Mouse (Mus musculus): Measurements from ENCODE around the gene 6430571L13Rik. TPM values are rescaled to one million over a fixed set of nuclear protein-coding genes. Genes with fewer than 3 reads are reported as not detected.

The 6430571L13Rik gene
- polyA plus RNA-seq, 1 experiment from 2014 or later, result 4.2 TPM

DNA sequence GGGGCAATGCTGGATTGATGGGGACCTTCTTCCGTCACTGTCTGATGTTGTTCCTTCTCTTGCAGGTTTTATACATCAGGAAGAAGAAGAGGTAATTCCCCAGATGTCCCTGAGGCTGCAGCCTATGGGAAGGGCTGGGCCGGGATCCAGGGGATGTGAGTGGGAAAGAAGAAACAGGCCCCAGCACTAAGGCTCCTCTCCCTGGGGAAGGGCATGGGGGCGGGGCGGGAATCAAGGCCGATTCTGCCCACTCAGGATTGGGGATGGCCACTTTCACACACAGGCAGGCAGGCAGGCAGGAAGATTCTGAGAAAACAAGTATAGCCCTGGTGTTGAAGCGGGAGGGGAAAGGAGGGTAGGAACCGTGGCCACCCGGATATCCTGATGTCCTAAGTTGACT is 5.7 kb downstream of the 6430571L13Rik start:
- no peak for ATAC-seq (ENCODE audit: low FRiP score, low read depth)
- Histone ChIP-seq H3K4me1 (peaks cover 2% of the 10 kb centered on the region), H3K27ac (replicated peaks) (no peak overlapping the region), H3K27me3 (peaks cover 19% of the 10 kb centered on the region), H3K4me3 (no peak overlapping the region), H3K4me2 (replicated peaks) (no peak overlapping the region), H3K9ac (replicated peaks) (no peak overlapping the region), H3K9me3 (no peaks in the 10 kb centered on the region), H3K36me3 (no peaks in the 10 kb centered on the region)
- 93% methylated on average over 8 of the region's 8 CpGs for whole genome bisulfite sequencing

GRCm38 (mm10) chr9:107347586-107348183 is 7.3 kb downstream of the 6430571L13Rik start:
- Histone ChIP-seq H3K27ac (replicated peaks) (no peak overlapping the region), H3K9ac (replicated peaks) (no peak overlapping the region), H3K4me3 (no peak overlapping the region), H3K9me3 (no peaks in the 10 kb centered on the region), H3K36me3 (no peaks in the 10 kb centered on the region), H3K4me2 (replicated peaks) (no peak overlapping the region), H3K27me3 (peaks cover 3% of the 10 kb centered on the region), H3K4me1 (no peaks in the 10 kb centered on the region)
- ATAC-seq (ENCODE audit: low FRiP score, low read depth), result no peak
- 76% methylated on average over 9 of the region's 9 CpGs for WGBS

DNA sequence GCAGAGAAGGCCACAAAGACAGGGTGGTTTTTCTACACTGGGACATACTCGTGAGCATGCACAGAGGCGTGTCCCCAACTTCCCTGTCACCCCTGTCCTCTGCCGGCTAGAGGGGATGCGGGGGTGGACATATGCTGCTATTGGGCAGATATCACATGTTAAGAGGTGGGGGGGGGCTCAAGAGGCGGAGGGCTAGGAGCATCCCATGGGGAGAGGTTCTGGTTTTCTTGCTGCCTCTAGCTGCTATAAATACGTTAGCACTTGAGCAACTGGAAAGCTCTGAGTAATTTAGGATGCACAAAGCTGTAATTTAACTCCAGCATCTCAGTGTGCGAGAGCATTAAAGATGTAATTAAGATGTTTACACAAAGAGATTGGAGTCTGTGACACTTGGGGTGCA is 8.9 kb downstream of the 6430571L13Rik start:
- Histone ChIP-seq H3K4me3 (no peak overlapping the region), H3K36me3 (no peaks in the 10 kb centered on the region), H3K4me1 (no peaks in the 10 kb centered on the region), H3K9me3 (no peaks in the 10 kb centered on the region), H3K27me3 (no peaks in the 10 kb centered on the region; the same call in 1 of the 2 replicates), H3K27ac (replicated peaks) (no peak overlapping the region), H3K4me2 (replicated peaks) (no peak overlapping the region), H3K9ac (replicated peaks) (no peak overlapping the region)
- no peak for ATAC-seq (ENCODE audit: low FRiP score, low read depth)
- 65% methylated on average over 7 of the region's 7 CpGs for WGBS

- Histone ChIP-seq H3K36me3 (no peaks in the 10 kb centered on the region), H3K9me3 (no peaks in the 10 kb centered on the region), H3K27me3 (peaks cover 24% of the 10 kb centered on the region), H3K4me3 (no peak overlapping the region), H3K27ac (replicated peaks) (no peak overlapping the region), H3K4me1 (no peaks in the 10 kb centered on the region), H3K4me2 (replicated peaks) (no peak overlapping the region), H3K9ac (replicated peaks) (no peak overlapping the region)
- 62% methylated on average over 1 of the region's 1 CpGs for WGBS
- ATAC-seq (ENCODE audit: low FRiP score, low read depth), result no peak
Measured at GRCm38 (mm10) chr9:107354826-107355225, 14.4 kb downstream of the 6430571L13Rik start.

DNA sequence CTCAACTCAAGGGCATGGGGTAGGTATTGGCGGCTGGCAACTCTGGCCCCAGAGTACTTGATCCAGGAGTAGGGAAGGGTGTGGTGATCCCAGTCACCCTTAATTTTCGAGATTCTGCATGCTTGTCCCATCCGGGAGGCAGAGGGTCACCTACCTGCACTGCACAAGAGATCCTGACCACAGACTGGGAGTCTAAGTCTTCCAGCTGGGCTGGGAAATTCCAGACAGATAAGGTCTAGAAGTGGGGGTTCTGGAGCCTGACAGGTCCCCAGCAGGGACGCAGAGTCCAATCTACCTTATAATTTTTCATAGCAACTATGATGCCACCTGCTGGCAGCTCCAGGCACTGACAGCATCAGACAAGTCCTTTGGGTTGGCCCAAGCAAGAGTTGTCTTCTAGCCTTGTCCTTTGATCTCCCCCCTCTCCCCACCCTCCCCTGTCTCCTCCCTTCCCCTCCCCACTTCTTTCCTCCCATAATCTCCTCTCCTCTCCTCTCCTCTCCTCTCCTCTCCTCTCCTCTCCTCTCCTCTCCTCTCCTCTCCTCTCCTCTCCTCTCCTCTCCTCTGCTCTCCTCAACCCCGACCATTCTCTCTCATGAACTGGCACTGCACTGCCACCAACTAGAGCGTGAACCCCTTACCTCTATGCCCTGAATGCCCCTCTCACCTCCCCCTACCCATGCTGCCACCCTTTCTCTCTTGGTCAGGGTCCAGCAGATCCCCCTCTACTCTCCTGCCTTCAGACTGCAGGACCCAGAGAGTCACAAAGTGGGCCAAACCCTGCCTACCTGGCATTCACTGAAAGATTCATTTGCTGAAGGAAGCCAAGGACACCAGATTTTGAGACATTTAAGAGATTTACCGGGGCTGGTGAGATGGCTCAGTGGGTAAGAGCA is 15.7 kb downstream of the 6430571L13Rik start:
- 0 out of 2 replicates have a peak overlapping the region, but pooled peaks have one; percentile 6 for H3K9ac ChIP-seq (replicated peaks)
- no peaks in the 10 kb centered on the region for H3K9me3 ChIP-seq
- peaks cover 24% of the 10 kb centered on the region for H3K27me3 ChIP-seq
- H3K4me1 ChIP-seq, result peaks cover 5% of the 10 kb centered on the region
- no peak for ATAC-seq (ENCODE audit: low FRiP score, low read depth)
- H3K36me3 ChIP-seq, result no peaks in the 10 kb centered on the region
- 54% methylated on average over 7 of the region's 7 CpGs for WGBS
- no peak overlapping the region for H3K4me3 ChIP-seq
- H3K4me2 ChIP-seq (replicated peaks), result no peak overlapping the region
- no peak overlapping the region for H3K27ac ChIP-seq (replicated peaks)

DNA sequence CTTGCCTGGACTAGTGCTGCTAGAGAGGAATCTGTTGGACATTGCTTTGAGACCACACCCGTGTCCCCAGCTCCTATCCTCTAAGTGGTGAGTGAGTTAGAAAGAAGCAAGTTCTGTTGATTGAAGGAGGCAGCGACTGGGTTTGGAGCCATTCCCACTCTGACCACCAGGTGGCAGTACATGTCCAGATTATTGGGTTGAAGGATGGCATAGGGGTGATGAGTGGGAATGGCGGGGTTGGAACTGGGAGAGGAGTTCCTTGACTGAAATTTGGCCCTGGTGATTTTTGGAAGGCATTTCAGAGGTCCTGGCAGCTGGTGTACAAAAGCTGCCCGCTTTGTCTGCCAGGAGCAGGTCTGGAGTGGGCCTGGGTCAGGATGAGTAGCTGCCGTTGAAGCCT is 17.2 kb downstream of the 6430571L13Rik start:
- no peak overlapping the region for H3K4me2 ChIP-seq (replicated peaks)
- H3K9ac ChIP-seq (replicated peaks), result no peak overlapping the region
- no peaks in the 10 kb centered on the region for H3K9me3 ChIP-seq
- no peak overlapping the region for H3K27ac ChIP-seq (replicated peaks)
- no peak overlapping the region for H3K4me3 ChIP-seq
- WGBS, result 19% methylated on average over 5 of the region's 5 CpGs
- H3K4me1 ChIP-seq, result peaks cover 8% of the 10 kb centered on the region
- no peaks in the 10 kb centered on the region for H3K36me3 ChIP-seq
- peak; percentile 52; the same call in 1 of the 2 replicates for ATAC-seq (ENCODE audit: low FRiP score, low read depth)
- peaks cover 24% of the 10 kb centered on the region for H3K27me3 ChIP-seq

DNA sequence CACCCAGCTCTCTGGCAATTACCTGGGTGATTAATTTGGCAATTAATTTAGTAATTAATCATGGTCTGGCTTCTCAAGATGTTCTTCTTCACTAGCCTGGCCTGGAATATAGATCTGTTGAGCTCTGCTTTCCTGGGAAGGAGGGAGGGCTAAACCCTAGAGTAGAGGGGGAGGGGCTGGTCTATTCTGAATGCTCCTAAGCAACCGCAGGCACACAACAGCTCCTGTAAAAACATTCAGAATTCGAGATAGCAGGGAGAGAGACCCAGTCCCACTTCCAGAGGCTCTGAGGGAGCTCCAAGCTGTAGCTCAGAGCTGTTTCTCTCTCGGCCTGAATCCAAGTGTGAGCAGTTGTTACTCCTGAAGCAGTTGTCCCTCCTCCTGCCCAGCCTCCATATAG is 20.6 kb downstream of the 6430571L13Rik start:
- WGBS, result 18% methylated on average over 3 of the region's 3 CpGs
- Histone ChIP-seq H3K27me3 (peaks cover 20% of the 10 kb centered on the region), H3K36me3 (no peaks in the 10 kb centered on the region), H3K4me3 (no peak overlapping the region), H3K27ac (replicated peaks) (0 out of 2 replicates have a peak overlapping the region, but pooled peaks have one; percentile 8), H3K4me1 (peaks cover 8% of the 10 kb centered on the region), H3K9me3 (no peaks in the 10 kb centered on the region), H3K9ac (replicated peaks) (no peak overlapping the region), H3K4me2 (replicated peaks) (no peak overlapping the region)
- ATAC-seq (ENCODE audit: low FRiP score, low read depth), result no peak

GRCm38 (mm10) chr9:107366644-107367043 is 26.2 kb downstream of the 6430571L13Rik start:
- no peak overlapping the region for H3K27ac ChIP-seq (replicated peaks)
- H3K4me1 ChIP-seq, result peaks cover 6% of the 10 kb centered on the region
- H3K9me3 ChIP-seq, result no peaks in the 10 kb centered on the region
- no peaks in the 10 kb centered on the region for H3K36me3 ChIP-seq
- H3K9ac ChIP-seq (replicated peaks), result no peak overlapping the region
- WGBS, result 3% methylated on average over 3 of the region's 3 CpGs
- H3K4me2 ChIP-seq (replicated peaks), result no peak overlapping the region
- H3K27me3 ChIP-seq, result peaks cover 16% of the 10 kb centered on the region; the same call in 1 of the 2 replicates
- no peak overlapping the region for H3K4me3 ChIP-seq
- ATAC-seq (ENCODE audit: low FRiP score, low read depth), result no peak

DNA sequence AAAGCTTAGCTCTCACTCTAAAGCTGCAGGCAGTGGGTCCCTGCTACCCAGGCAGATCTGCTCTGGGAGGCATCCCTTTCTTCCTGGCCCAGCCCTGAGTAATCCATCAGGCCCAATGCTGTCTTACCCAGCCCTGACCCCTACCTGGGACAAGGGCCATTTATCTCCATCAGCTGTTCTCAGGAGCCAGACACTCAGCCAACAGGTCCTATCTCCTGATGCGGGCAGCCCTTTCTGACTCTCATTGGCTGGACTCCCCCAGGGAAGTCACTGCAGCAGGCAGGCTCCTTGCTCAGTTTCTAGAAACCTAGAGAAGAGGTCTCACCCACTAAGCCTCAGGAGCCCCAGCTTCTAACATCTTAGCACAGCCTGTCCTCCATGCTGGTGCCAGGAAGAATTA is 27.9 kb downstream of the 6430571L13Rik start:
- no peak for ATAC-seq (ENCODE audit: low FRiP score, low read depth)
- Histone ChIP-seq H3K27ac (replicated peaks) (peak overlapping the region; percentile 77; the same call in 1 of the 2 replicates), H3K4me1 (peaks cover 6% of the 10 kb centered on the region), H3K27me3 (peaks cover 17% of the 10 kb centered on the region; the same call in 1 of the 2 replicates), H3K9ac (replicated peaks) (no peak overlapping the region), H3K36me3 (no peaks in the 10 kb centered on the region), H3K4me3 (no peak overlapping the region), H3K9me3 (no peaks in the 10 kb centered on the region), H3K4me2 (replicated peaks) (no peak overlapping the region)
- WGBS, result 90% methylated on average over 1 of the region's 1 CpGs

DNA sequence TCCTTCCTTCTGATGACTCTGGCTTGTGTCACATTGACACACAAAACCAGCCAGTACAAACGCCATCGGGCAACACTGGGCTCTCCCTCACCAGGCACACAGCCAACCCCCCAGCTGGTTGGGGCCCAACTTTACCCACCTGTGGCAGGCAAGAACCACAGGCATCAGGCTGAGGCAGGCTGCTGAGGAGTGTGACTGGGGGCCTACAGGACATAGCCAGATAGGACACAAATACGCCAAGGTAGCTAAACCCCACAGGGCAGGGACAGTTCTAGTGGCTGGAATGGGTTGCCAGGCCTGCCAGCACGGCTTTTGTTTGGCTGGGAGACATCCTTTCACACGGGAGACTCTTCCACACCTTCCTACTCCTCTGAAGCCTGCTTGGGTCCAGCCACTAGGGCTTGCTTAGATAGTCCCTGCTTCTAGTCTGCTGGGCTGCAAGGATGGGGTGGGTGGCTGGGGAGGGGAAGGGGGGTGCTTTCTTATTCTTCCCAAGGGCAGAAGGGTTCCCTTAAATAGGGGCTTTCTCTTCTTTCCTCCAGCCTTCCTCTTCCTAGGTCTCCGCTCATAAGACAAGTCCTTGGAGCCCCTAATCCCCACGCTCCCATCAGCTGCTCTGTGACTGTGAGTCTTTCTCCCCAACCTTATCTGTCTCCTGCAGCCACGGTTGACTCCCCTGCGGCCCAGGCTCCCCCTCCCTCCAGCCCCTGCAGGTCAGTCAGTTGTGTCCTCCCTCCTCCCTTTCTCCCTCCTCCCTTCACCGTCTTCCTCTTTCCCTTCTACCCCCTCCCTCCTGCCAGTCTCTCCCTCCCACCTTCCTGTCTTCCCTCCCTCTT is 29.1 kb downstream of the 6430571L13Rik start:
- Histone ChIP-seq H3K4me2 (replicated peaks) (no peak overlapping the region), H3K27me3 (peaks cover 24% of the 10 kb centered on the region; the same call in 1 of the 2 replicates), H3K4me3 (no peak overlapping the region), H3K4me1 (peaks cover 6% of the 10 kb centered on the region), H3K9me3 (no peaks in the 10 kb centered on the region), H3K9ac (replicated peaks) (no peak overlapping the region), H3K27ac (replicated peaks) (peak overlapping the region; percentile 77), H3K36me3 (no peaks in the 10 kb centered on the region)
- 34% methylated on average over 10 of the region's 10 CpGs for WGBS
- ATAC-seq (ENCODE audit: low FRiP score, low read depth), result peak; percentile 68; the same call in 1 of the 2 replicates

DNA sequence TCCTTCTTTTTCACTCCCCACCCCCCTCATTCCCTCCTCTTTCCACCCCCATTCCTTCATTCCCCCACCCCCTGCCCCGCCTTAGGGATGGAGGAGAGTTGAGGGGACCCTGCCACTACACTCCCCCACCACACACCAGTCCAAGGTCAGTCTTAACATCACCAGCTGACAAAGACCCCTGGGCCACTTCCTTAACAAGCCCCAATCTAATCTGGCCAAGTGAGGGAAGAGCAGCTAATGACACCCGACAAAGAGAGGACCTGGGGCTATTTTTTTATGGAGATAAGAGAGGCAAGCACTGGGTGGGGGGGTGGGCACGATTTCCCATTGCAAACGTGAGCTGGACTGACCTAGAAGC is 29.7 kb downstream of the 6430571L13Rik start:
- H3K4me3 ChIP-seq, result no peak overlapping the region
- 0 out of 2 replicates have a peak, but pooled peaks have one; percentile 39 for ATAC-seq (ENCODE audit: low FRiP score, low read depth)
- WGBS, result 18% methylated on average over 4 of the region's 4 CpGs
- no peaks in the 10 kb centered on the region for H3K36me3 ChIP-seq
- no peak overlapping the region for H3K4me2 ChIP-seq (replicated peaks)
- H3K9me3 ChIP-seq, result no peaks in the 10 kb centered on the region
- peak overlapping the region; percentile 77 for H3K27ac ChIP-seq (replicated peaks)
- H3K4me1 ChIP-seq, result peaks cover 6% of the 10 kb centered on the region
- no peak overlapping the region for H3K9ac ChIP-seq (replicated peaks)
- H3K27me3 ChIP-seq, result peaks cover 30% of the 10 kb centered on the region; the same call in 1 of the 2 replicates

Measured in midbrain, embryonic 12.5 days (tissue).